Mouse (Mus musculus) testis, postnatal 14 days (tissue): Measurements from ENCODE around the gene Klf8.

ENCODE experiments used
- DNase-seq: peaks from one replicate; pipeline ENCODE4 v3.0.0; 2021; ENCODE audit warnings: low spot score

The Klf8 gene

GRCm38 (mm10) chrX:153439573-153439972 lies 202.3 kb downstream of the Klf8 start:
- no peak for DNase-seq

GRCm38 (mm10) chrX:153440018-153440417 lies 202.8 kb downstream of the Klf8 start:
- DNase-seq = no peak
